Mouse (Mus musculus): ENCODE data around the gene Rbm4.
"Not testable (repeated sequence)": the region's sequence is repeated elsewhere in the genome, so short reads cannot be mapped to it uniquely, and the experiment has no call there.

Gene Rbm4

GRCm38 (mm10) chr19:4793831-4794422 is at the start of gene Rbm4:
Gene Rbm4 (minus strand): TSS chr19:4793901.
- DNase-seq (ENCODE audit: low spot score): peak; percentile 98

DNA sequence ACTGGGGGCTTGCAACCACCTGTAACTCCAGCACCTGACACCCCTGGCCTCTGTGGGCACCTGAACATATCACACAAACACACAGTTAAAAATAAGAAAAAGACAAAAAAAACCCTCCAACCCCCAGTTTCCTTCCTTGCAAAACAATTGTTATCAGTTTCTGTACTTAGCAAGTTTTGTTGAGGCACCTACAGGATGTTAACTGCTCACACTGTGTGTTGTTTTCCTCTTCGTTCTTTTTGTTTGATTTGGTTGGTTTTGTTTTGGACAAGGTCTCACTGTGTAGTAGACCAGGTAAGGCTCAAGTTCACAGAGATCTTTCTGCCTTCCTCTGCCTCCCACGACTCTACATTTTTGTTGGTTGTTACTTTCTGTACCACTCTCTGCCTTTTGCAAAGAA is 48.9 kb upstream of the Rbm4 start:
- DNase-seq (ENCODE audit: low spot score): no peak

GRCm38 (mm10) chr19:4840848-4841247 is 47.1 kb upstream of the Rbm4 start:
- no peak for DNase-seq (ENCODE audit: low spot score)

DNA sequence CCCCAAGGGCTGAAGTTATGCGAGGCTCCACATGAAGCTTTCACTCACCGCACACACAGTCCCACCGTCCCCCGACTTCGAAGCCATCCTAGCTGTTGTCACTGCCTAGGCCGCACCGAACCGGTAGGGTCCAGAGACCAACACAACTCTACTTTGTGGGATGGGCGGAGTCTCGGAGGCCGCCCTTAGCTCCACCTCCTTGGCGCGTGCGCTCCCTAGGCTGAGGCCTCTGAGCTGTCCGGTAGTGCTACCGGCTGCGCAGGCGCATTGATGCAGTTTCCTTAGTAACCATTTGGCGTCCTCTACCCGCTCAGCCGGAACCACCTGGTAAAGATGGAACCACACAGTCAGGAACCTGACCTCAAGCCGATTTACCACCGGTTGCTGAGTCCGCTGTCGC is 45.4 kb upstream of the Rbm4 start, which contains the start of the genes Ccs and Ccdc87:
Gene Ccs (minus strand): TSS at position 184 of the 400 bp plus-strand sequence.
Gene Ccdc87 (plus strand): TSS at position 218 of the 400 bp plus-strand sequence.
- peak; percentile 95 for DNase-seq (ENCODE audit: low spot score)

DNA sequence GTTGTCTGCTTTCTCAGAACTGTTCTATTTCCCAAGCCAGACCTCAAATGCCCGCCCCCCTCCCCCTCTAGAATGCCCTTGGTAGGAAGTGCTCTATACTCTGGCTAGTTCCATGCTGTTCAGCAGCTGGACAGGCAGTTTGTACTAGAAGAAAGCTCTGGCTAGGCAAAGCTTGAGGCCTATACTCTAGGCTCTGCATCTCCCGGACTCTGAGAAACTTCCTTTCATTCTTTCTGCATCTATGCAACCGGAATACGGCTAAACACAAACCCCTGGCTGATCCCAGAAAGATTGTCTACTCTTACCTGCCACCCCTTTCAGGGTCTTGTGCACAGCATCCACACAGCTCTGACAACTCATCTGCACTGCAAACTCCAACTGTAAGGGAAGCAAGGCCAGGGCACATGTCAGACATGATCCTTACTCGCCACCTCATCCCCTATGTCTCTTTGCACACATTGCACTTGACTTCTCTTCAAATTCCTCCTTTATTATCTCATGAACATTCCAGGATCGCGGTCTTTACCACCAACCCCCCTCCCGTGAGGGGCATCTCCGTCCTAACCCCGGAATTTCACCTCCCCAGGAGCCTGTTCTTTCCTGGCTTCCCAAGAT is 44.9 kb upstream of the Rbm4 start:
- no peak for DNase-seq (ENCODE audit: low spot score)

DNA sequence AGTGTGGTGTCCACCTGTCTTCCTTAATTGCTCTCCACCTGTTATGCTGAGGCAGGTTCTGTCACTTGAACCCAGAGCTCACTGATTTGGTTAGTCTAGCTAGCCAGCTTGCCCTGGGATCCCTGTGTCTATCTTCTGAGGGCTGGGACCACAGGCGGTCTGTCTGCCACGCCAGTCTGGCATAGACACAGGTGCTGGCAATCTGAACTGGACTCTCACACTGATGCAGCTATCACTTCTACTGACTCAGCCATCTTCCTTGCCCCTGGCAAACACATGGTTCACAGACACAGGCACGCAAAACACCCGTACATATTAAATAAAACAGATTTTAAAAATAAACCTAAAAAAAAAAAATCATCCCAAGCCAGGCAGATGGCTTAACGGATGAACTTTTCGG is 43.3 kb upstream of the Rbm4 start:
- no peak for DNase-seq (ENCODE audit: low spot score)

DNA sequence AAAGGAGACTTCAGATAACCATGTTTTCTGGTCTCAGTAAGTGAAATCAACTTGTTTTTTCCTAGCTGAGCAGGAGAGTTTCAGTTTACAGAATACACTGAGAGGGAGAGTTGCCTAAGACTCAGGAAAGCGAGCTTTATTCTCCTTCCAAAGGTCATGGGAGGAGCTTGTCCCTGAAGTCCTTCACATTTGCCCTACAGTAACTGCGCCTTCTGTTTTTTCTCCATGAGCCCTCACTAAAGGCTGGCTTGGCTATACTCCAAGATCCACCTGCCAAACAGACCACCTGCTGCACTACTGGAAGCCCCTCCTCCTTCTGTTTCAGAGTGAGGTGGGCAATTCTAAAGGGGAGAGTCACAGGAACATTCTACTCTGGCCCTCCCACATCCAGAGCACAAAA is 42.4 kb upstream of the Rbm4 start:
- DNase-seq (ENCODE audit: low spot score): no peak

DNA sequence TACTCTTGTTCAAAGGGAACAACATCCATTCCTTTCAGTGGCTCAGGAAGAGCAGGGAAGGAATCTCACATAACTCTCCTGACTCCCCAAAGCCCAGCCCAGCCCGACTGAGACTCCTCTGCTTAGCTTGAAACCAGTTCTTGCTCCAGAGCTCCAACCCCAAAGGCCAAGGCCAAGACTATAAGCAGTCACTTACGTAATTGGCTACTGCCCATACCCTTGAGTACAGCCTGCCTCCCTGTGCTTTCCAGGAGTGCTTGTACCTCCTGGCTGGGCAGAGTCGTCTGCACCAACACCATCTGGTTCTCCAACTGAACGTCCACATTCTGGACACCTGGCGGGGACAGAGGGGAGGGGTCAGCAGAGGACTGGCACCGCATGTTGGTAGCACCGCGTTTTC is 40.3 kb upstream of the Rbm4 start:
- DNase-seq (ENCODE audit: low spot score): no peak

DNA sequence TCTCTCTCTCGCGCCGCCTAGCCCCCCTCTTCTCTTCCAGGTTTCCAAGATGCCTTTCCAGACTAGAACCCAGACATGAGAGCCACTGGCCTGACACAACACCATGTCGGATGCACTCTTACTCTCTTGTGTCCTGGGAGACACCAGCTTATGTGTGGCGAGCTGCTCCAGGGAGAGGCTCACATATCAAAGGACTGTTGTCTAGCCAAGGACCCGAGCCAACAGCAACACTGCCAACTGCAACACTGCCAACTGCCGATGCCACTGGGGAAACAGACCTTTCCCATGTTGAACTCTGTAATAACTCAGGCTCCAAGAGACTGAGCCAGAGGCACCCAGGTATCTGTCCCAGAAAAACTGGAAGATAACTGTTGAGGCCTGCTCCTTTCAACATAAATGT is 35.5 kb upstream of the Rbm4 start:
- no peak for DNase-seq (ENCODE audit: low spot score)

DNA sequence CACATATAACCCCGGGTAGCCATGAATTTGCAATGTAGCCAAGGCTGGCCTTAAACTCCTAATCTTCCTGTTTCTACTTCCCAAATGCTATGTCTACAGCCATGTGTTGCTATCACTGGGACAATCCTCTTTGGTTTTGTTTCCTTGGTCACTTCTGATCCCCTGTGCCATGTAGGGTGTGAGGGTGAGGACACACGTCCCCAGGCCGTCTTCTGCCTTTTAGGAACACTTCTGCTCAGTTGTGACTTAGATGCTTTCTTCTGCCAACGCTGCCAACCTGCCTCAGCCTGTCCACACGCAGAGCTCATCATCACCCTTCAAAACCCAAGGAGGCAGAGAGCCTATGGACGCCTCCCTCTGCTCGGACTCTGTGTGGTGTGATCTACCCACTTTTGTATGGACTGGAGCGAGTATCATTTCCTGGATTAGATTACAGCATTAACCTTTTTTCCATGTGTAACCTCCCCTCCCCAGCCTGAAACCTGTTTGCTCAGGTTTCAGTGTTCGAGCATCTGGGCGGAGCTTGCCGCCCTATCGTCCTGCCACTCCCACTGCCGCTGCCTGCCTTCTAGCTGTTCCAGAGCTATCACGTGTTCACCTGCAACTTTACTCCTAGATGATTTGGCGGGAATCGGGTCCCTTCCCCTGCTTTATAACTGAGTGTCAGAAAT is 34.9 kb upstream of the Rbm4 start:
- DNase-seq (ENCODE audit: low spot score): no peak

GRCm38 (mm10) chr19:4820678-4821303 is 27.1 kb upstream of the Rbm4 start:
- peak; percentile 44 for DNase-seq (ENCODE audit: low spot score)

DNA sequence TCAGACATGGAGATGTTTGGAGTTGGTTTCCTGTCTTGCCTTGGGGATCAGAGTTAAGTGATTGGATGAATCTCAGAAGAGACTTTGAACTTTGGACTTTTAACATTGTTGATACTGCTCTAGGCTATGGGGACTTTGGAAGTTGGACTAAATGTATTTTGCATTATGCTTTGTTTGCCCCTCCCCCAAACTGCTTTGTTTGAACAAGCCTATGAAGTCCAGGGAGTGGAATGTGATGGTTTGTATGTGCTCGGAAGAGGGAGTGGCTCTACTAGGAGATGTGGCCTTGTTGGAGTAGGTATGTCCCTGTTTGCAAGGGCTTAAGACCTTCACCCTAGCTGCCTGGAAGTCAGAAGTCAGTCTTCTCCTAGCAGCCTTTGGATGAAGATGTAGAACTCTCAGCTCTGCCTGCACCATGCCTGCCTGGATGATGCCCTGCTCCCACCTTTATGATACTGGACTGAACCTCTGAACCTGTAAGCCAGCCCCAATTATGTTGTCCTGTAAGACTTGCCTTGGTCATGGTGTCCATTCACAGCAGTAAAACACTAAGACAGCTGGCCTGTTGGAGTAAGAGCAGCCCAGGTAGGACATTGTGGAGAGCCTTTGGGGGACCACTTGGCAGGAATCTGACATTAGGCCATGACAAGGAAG is 23.6 kb upstream of the Rbm4 start:
- no peak for DNase-seq (ENCODE audit: low spot score)

- no peak for DNase-seq (ENCODE audit: low spot score)
Measured at GRCm38 (mm10) chr19:4813015-4813414, 19.3 kb upstream of the Rbm4 start.

DNA sequence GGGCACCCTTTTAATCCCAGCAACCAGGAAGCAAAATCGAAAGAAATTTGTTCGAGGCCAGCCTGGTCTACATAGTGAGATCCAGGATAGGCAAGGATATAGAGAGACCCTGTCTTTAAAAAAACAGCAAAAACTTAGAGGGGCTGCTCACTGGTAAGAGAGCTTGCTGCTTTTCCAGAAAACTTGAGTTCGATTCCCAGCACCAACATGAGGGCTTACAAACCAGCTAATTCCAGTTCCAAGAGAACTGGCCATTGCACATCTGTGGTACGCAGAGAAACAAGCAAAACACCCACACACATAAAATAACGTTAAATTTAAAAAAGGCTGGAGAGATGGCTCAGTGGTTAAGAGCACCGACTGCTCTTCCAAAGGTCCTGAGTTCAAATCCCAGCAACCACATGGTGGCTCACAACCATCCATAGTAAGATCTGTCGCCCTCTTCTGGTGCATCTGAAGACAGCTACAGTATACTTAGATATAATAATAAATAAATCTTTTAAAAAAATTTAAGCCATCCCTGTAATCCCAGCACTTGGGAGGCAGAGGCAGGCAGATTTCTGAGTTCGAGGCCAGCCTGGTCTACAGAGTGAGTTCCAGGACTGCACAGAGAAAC is 18.7 kb upstream of the Rbm4 start:
- DNase-seq (ENCODE audit: low spot score): not testable (repeated sequence)

DNA sequence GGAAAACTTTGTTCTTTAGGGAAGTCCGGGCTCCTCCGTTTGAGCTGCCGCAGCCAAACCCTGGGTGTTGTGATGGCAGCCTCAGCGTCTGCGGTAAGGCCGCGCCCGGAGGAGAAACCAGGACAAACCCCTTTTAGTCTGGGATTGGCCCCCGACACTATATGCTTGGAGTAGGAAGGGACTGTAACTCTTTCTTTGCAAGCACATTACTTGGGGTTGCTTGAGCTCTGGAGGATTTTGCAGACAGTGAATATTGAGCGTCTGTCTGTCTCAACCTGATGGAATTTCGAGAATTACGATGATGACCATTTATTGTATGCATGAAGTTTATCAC is 18.2 kb upstream of the Rbm4 start:
- DNase-seq (ENCODE audit: low spot score): no peak

- peak; percentile 98 for DNase-seq (ENCODE audit: low spot score)
Measured at GRCm38 (mm10) chr19:4811063-4811908, 17.6 kb upstream of the Rbm4 start, which contains the start of the genes Gm21992 and Rbm14. Gene Gm21992 (minus strand): TSS chr19:4811612. Gene Rbm14 (minus strand): TSS chr19:4811634.

DNA sequence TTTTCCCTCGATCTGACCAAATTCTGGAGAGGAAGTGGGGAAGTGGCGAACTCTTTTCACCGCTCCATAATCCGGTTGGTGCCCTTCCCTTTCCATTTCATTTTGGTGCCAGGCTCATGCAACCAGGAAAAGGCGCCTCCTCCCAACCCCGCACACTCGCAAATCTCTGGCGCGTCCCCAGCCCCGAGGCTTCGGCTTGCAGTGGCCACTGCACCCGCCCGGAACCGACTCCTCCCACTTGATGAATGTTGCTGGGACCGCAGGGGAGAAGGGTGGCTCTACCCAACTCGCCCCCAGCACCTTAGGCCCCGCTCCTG is 17.0 kb upstream of the Rbm4 start:
- no peak for DNase-seq (ENCODE audit: low spot score)

GRCm38 (mm10) chr19:4810309-4810708 is 16.6 kb upstream of the Rbm4 start:
- DNase-seq (ENCODE audit: low spot score): no peak

DNA sequence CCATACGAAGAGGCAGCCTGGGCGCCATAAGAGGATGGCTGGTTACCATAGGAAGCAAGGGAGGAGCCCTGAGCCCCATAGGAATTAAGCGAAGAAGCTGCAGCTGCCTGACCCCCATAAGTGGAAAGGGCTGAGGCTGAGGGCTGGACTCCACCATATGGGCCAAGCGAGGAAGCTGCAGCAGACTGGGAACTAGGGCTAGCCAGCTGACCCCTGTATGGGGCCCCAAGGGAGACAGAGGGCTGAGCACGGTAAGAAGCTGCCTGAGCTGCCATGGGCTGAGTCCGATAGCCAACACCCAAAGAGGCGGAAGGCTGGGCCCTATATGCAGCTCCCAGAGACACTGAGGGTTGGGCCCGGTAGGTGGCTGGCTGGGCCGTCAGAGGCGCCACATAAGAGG is 9.6 kb upstream of the Rbm4 start:
- no peak for DNase-seq (ENCODE audit: low spot score)

- no peak for DNase-seq (ENCODE audit: low spot score)
Measured at GRCm38 (mm10) chr19:4802691-4803091, 9.0 kb upstream of the Rbm4 start.

DNA sequence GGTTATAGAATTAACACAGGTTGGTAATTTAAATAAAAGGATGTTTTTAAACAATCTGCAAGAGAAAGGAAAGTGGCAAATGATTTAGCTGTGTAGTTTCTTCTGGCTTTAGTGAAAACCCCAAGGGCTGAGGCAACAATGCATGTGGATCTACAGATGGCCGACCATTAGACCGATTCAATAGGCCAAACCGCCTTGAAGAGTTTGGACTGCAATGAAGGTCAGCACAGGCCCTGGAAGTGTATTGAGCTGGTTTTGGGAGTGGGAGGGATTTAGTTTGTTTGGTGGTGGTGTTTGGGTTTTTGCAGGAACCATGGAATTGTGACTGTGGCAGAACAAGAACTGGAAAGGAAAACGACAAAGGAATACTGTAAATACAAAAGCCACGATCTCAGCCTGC is 5.4 kb upstream of the Rbm4 start:
- no peak for DNase-seq (ENCODE audit: low spot score)
